Mouse (Mus musculus) G1E (cell line): ENCODE measurements around the gene Stk38.

Source experiments
- CTCF ChIP-seq: IDR thresholded peaks from 2 replicates; pipeline ENCODE4 v1.5.1; 2012; ENCODE audit warnings: low read depth, low read length, inconsistent platforms, mixed read lengths
- POLR2AphosphoS5 ChIP-seq: IDR thresholded peaks from 2 replicates; pipeline ENCODE4 v1.6.1; 2012; ENCODE audit warnings: low read depth, low read length, inconsistent platforms; ENCODE audit not compliant: insufficient replicate concordance

DNA sequence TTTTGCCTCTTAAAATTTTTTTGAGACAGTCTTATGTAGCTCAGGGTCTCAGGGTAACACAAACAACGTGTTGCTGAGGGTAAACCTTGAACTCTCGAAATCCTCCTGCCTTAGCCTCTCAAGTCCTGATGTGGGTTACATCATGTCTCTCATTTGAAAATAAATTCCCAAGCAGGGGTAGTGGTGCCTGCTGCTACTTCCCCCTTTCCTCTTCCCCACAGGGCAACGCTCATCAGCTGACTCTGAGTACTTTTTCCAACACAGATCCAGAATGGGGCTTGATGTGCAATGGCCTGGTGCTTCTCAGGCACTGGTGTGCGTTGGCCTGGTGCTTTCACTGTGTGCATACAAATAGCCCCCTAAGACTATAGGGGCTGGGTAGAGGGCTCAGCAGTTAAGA is 1.4 kb upstream of the Stk38 start:
- no peak for TF ChIP-seq CTCF
- no peak for TF ChIP-seq POLR2AphosphoS5
